Mouse (Mus musculus) G1E (cell line): ENCODE results near the gene Ccdc61. TPM values are rescaled to one million over a fixed set of nuclear protein-coding genes. Genes with fewer than 3 reads are reported as not detected.

Experiments used
- ATAC-seq: 2 replicates; pipeline ENCODE4 v1.8.0; 2016; ENCODE audit warnings: mild to moderate bottlenecking; ENCODE audit not compliant: insufficient number of reproducible peaks, poor library complexity, low FRiP score, severe bottlenecking; ENCODE audit errors: extremely low read depth
- DNase-seq: peaks from one replicate; pipeline ENCODE4 v3.0.0; 2012; ENCODE audit warnings: low spot score
- H3K27me3 ChIP-seq: 2 replicates; pipeline ENCODE4 v1.6.1; 2012; ENCODE audit warnings: mild to moderate bottlenecking, low read length, inconsistent platforms; ENCODE audit not compliant: insufficient read depth
- H3K36me3 ChIP-seq: replicated peaks from 2 replicates; pipeline ENCODE3; 2012; ENCODE audit warnings: mild to moderate bottlenecking, inconsistent platforms
- H3K4me1 ChIP-seq: 2 replicates; pipeline ENCODE4 v1.6.1; 2012; ENCODE audit warnings: low read depth, low read length, inconsistent platforms, mixed read lengths; ENCODE audit not compliant: insufficient read depth
- H3K4me3 ChIP-seq: 2 replicates; pipeline ENCODE4 v1.5.1; 2012; ENCODE audit warnings: low read depth, mild to moderate bottlenecking, inconsistent platforms, low read length, moderate library complexity, mixed read lengths
- H3K9me3 ChIP-seq: replicated peaks from 2 replicates; pipeline ENCODE4 v1.6.1; 2012; ENCODE audit warnings: inconsistent platforms
- CTCF ChIP-seq: IDR thresholded peaks from 2 replicates; pipeline ENCODE4 v1.5.1; 2012; ENCODE audit warnings: low read depth, low read length, inconsistent platforms, mixed read lengths
- GATA1 ChIP-seq: IDR thresholded peaks from 2 replicates; pipeline ENCODE4 v1.6.1; 2012; ENCODE audit warnings: borderline replicate concordance, low read length, inconsistent platforms, mixed read lengths
- GATA2 ChIP-seq: IDR thresholded peaks from 2 replicates; pipeline ENCODE4 v1.6.1; 2012; ENCODE audit warnings: low read depth, low read length, inconsistent platforms, borderline replicate concordance
- POLR2AphosphoS5 ChIP-seq: IDR thresholded peaks from 2 replicates; pipeline ENCODE4 v1.6.1; 2012; ENCODE audit warnings: low read depth, low read length, inconsistent platforms; ENCODE audit not compliant: insufficient replicate concordance
- TAL1 ChIP-seq: conservative IDR thresholded peaks from 2 replicates; pipeline ENCODE4 v1.6.1; 2012; ENCODE audit warnings: low read depth, low read length, inconsistent platforms, mixed read lengths
- polyA plus RNA-seq: library from polyadenylated mRNA; stranded (reverse); fragments of >175 nt; gene quantifications from 2 replicates; pipeline ENCODE4 v1.2.3, GENCODE M21; 2012
- total RNA-seq, 2 experiments: library from RNA; stranded (forward) in 1 of 2; stranded (reverse) in 1 of 2; fragments of 200-1000 nt in 1 of 2; fragments of >200 nt in 1 of 2; fragmentation: Nextera tagmentation in 1 of 2; gene quantifications; 2 replicates each; pipeline ENCODE4 v1.2.3; 2014 to 2017

Ccdc61 gene
- total RNA-seq (2014; fragmentation: Nextera tagmentation) (2.1 and 9.6 TPM in 2 replicates), total RNA-seq (2017) (5.1 and 9.4 TPM in 2 replicates), polyA plus RNA-seq (47.9 and 61.1 TPM in 2 replicates)

DNA sequence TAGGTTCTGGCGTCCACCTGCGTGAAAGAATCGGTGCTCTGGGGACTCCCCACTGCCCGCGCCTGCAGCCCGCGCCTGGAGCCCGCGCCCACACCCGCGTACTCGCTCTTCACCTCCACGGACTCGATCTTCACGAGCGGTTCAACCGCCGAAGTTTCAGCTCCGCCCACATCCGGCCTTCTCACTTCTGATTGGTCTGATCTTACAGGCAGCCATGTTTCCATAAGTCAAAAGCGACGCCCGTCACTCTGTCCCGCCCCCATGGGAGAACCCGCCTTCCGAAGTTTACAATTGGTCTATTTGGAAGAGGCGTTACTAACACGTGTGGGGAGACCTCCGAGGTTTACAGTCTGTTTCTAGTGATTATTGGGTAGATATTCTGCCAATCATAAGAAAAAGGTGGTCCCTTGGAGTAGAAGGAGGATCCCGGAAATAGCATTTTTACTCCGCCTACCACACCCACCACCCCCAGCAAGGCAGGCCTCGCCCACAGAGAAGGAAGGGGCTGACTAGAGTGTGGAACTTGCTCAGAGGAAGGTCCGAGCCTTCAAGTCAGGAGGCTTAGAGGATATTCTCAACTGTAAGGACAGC, at the start of gene Ccdc61:
Gene Ccdc61 (minus strand): TSS at position 175 of the 591 bp plus-strand sequence.
- Histone ChIP-seq H3K4me3 (peak within 1 kb of the TSS; percentile 76), H3K36me3 (peaks cover 33% of the 10 kb centered on the region), H3K9me3 (no peaks in the 10 kb centered on the region), H3K27me3 (peaks cover 2% of the 10 kb centered on the region; the same call in 1 of the 2 replicates), H3K4me1 (peaks cover 27% of the 10 kb centered on the region)
- TF ChIP-seq TAL1 (no peak), GATA1 (no peak), POLR2AphosphoS5 (no peak), GATA2 (no peak), CTCF (no peak)
- DNase-seq = peak; percentile 95
- ATAC-seq = peak; percentile 97

DNA sequence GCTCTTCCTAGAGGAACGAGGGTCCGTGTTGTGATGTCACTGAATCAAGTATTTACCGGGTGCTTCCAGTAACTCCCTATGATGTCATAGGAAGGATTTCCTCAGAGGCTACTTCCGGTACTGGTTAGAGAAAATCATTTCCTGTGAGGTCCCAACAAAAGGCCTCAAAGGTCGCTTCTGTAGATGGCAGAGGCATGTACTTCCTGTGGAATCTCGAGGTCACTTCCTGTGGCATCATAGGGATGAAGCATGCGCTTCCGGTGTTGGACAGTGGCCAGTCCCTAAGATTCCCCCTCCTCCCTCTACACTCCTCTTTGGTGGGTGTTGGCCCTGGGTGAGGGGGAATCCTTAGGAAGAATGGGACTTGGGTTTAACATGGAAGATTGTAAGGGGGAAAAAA, 49.2 kb upstream of the Ccdc61 start:
- no peak for ATAC-seq
- H3K27me3 ChIP-seq = peaks cover 14% of the 10 kb centered on the region
- H3K9me3 ChIP-seq = peaks cover 11% of the 10 kb centered on the region
- no peak for TF ChIP-seq GATA1
- no peak for TF ChIP-seq POLR2AphosphoS5
- TF ChIP-seq TAL1 = no peak
- no peak for TF ChIP-seq GATA2
- no peak for TF ChIP-seq CTCF
- H3K36me3 ChIP-seq = no peaks in the 10 kb centered on the region
- H3K4me1 ChIP-seq = no peaks in the 10 kb centered on the region
- DNase-seq = no peak
- no peak overlapping the region for H3K4me3 ChIP-seq

- Histone ChIP-seq H3K4me3 (no peak overlapping the region), H3K36me3 (no peaks in the 10 kb centered on the region), H3K9me3 (peaks cover 11% of the 10 kb centered on the region), H3K27me3 (peaks cover 13% of the 10 kb centered on the region), H3K4me1 (no peaks in the 10 kb centered on the region)
- TF ChIP-seq CTCF (no peak), GATA2 (no peak), TAL1 (no peak), POLR2AphosphoS5 (no peak), GATA1 (no peak)
- no peak for DNase-seq
- ATAC-seq = no peak
These were observed 48.2 kb upstream of the Ccdc61 start for GRCm38 (mm10) chr7:18958384-18958766.

- H3K4me1 ChIP-seq = no peaks in the 10 kb centered on the region
- peaks cover 11% of the 10 kb centered on the region for H3K9me3 ChIP-seq
- H3K4me3 ChIP-seq = no peak overlapping the region; the same call in 1 of the 2 replicates
- peaks cover 8% of the 10 kb centered on the region for H3K27me3 ChIP-seq
- TF ChIP-seq POLR2AphosphoS5 (no peak), GATA1 (no peak), TAL1 (no peak), CTCF (no peak), GATA2 (no peak)
- DNase-seq = no peak
- H3K36me3 ChIP-seq = no peaks in the 10 kb centered on the region
- no peak for ATAC-seq
These were observed 47.6 kb upstream of the Ccdc61 start for GRCm38 (mm10) chr7:18957569-18958383.

- Histone ChIP-seq H3K36me3 (no peaks in the 10 kb centered on the region), H3K27me3 (no peaks in the 10 kb centered on the region), H3K9me3 (no peaks in the 10 kb centered on the region), H3K4me1 (no peaks in the 10 kb centered on the region), H3K4me3 (no peak overlapping the region)
- TF ChIP-seq GATA2 (no peak), POLR2AphosphoS5 (no peak), TAL1 (no peak), GATA1 (no peak), CTCF (no peak)
- DNase-seq (peak; percentile 43), ATAC-seq (no peak)
These were observed 41.2 kb upstream of the Ccdc61 start for GRCm38 (mm10) chr7:18951397-18951796.

GRCm38 (mm10) chr7:18950523-18951315, 40.5 kb upstream of the Ccdc61 start:
- no peaks in the 10 kb centered on the region for H3K27me3 ChIP-seq
- no peaks in the 10 kb centered on the region for H3K4me1 ChIP-seq
- no peaks in the 10 kb centered on the region for H3K9me3 ChIP-seq
- TF ChIP-seq GATA1 = no peak
- TF ChIP-seq GATA2 = no peak
- TF ChIP-seq CTCF = no peak
- no peak for TF ChIP-seq TAL1
- no peak for TF ChIP-seq POLR2AphosphoS5
- no peak overlapping the region for H3K4me3 ChIP-seq
- no peak for DNase-seq
- no peak for ATAC-seq
- no peaks in the 10 kb centered on the region for H3K36me3 ChIP-seq
